Mouse (Mus musculus) heart, embryonic 16.5 days (tissue): Measurements from ENCODE around the gene Slc43a3. TPM values are rescaled to one million over a fixed set of nuclear protein-coding genes. Genes with fewer than 3 reads are reported as not detected.
"Not testable (repeated sequence)": the region's sequence is repeated elsewhere in the genome, so short reads cannot be mapped to it uniquely, and the experiment has no call there.

Experiments used
- ATAC-seq: fragments of 200-750 bp; cut with Nextera tagmentation; replicated peaks from 2 replicates; pipeline ENCODE4 v1.8.0; 2017; ENCODE audit warnings: moderate number of reproducible peaks; ENCODE audit not compliant: insufficient read depth, low FRiP score; ENCODE audit errors: extremely low read depth
- H3K27ac ChIP-seq: fragments of 300-500 bp; sonication (generic); 2 replicates; pipeline ENCODE4 v1.5.1; 2014; ENCODE audit warnings: mild to moderate bottlenecking, low read length, control low read depth, moderate library complexity
- H3K27me3 ChIP-seq: fragments of 300-500 bp; sonication (generic); 2 replicates; pipeline ENCODE4 v1.6.1; 2014; ENCODE audit warnings: low read length, mixed read lengths; ENCODE audit not compliant: control insufficient read depth, insufficient read depth
- H3K36me3 ChIP-seq: fragments of 300-500 bp; sonication (generic); 2 replicates; pipeline ENCODE4 v1.6.1; 2014; ENCODE audit not compliant: control insufficient read depth, insufficient read depth
- H3K4me1 ChIP-seq: fragments of 300-500 bp; sonication (generic); 2 replicates; pipeline ENCODE4 v1.6.1; 2014; ENCODE audit warnings: low read length, mixed read lengths; ENCODE audit not compliant: control insufficient read depth, insufficient read depth
- H3K4me2 ChIP-seq: fragments of 300-500 bp; sonication (generic); 2 replicates; pipeline ENCODE4 v1.6.1; 2014; ENCODE audit warnings: low read depth, mild to moderate bottlenecking, control low read depth, low read length
- H3K4me3 ChIP-seq: fragments of 300-500 bp; sonication (generic); 2 replicates; pipeline ENCODE4 v1.5.1; 2014; ENCODE audit warnings: mild to moderate bottlenecking, control low read depth, low read length
- H3K9ac ChIP-seq: fragments of 300-500 bp; sonication (generic); 2 replicates; pipeline ENCODE4 v1.6.1; 2014; ENCODE audit warnings: low read length, control low read depth
- H3K9me3 ChIP-seq: fragments of 300-500 bp; sonication (generic); replicated peaks from 2 replicates; pipeline ENCODE4 v1.6.1; 2016; ENCODE audit warnings: low read length; ENCODE audit not compliant: control insufficient read depth
- WGBS: fragments of 180-500 bp; shearing (Covaris S2); extraction: QIAGEN DNeasy Blood & Tissue Kit; methylation state at CpG from one replicate; pipeline ENCODE4 v1.1.7; 2014; 5-methylcytosine and 5-hydroxymethylcytosine counted together
- polyA plus RNA-seq: library from polyadenylated mRNA; unstranded; fragments of >200 nt; fragmentation: Nextera tagmentation; extraction: Ambion mirVana; gene quantifications from 2 replicates; pipeline ENCODE4 v1.2.1, GENCODE M21; 2015

The Slc43a3 gene
- polyA plus RNA-seq, 1 experiment from 2014 or later, result 42.5 TPM

DNA sequence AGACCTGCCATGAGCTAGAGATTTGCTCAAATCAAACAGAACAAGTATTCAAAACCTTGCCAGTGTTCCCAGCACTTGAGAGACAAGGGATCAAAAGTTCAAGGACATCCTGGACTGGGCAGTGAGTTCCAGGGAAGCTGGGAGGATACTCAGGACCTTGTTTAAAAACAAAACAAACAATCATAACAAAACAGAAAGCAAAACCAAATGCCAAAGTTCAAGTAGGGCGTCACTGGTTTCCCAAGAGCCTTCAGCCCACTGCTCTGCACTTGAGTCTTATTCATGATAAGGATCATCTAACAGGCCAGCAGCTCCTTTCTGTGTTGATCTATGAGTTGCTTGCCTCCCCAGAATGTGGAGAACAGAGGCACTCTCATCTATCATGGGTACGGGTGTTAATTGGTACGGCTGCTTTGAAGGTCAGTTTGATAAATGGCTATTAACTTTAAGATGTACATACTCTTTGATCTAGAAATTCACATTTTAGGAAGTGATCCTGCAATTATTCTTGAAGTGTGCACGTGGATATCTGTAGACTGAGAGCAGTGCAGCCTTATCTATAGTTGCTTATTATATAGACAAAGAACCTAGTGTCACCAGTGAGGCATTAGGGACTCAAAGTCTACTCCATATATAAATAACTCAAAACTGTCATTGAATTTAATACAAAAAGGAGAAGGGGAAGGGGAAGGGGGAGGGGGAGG is 40.7 kb upstream of the Slc43a3 start:
- no peaks in the 10 kb centered on the region for H3K4me1 ChIP-seq
- no peaks in the 10 kb centered on the region for H3K9me3 ChIP-seq
- H3K4me2 ChIP-seq, result no peak overlapping the region
- H3K27ac ChIP-seq, result no peak overlapping the region
- ATAC-seq, result no peak
- no peak overlapping the region for H3K9ac ChIP-seq
- H3K27me3 ChIP-seq, result peaks cover 5% of the 10 kb centered on the region; the same call in 1 of the 2 replicates
- 46% methylated on average over 4 of the region's 4 CpGs for WGBS
- no peak overlapping the region for H3K4me3 ChIP-seq
- no peaks in the 10 kb centered on the region for H3K36me3 ChIP-seq

DNA sequence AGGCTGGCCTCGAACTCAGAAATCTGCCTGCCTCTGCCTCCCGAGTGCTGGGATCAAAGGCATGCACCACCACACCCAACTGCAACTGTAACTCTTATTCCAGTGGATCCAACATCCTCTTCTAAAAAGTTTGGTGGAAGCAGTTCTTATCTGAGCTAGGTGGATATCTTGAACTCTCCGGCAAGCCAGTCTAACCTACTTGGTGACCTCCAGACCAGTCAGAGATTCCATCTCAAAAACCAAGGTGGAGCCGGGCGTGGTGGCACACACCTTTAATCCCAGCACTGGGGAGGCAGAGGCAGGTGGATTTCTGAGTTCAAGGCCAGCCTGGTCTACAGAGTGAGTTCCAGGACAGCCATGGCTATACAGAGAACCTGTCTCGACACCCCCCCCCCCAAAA is 39.7 kb upstream of the Slc43a3 start:
- not testable (repeated sequence) for H3K27me3 ChIP-seq, H3K9me3 ChIP-seq, H3K4me3 ChIP-seq, H3K4me2 ChIP-seq, H3K4me1 ChIP-seq, H3K27ac ChIP-seq, H3K9ac ChIP-seq, ATAC-seq, H3K36me3 ChIP-seq
- 82% methylated on average over 6 of the region's 6 CpGs for WGBS

DNA sequence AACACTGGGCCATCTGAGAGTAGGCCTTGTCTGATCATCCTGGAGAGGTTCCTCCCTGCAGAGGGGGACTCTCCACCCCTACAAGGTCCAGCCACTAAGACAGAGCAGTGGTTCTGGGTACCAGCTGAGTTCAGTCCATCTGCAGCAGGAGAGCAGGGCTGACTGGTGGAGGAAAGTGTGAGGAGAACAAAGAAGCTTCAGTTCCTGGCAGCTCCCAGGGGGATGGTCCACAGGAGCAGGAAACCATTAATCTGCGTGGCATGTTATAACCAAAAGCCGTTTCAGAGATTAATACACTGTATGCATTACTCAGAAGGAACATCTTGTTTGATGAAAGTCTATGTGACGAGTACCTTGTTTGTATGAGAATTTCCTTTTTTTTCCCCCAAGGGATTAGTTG is 23.7 kb upstream of the Slc43a3 start:
- no peaks in the 10 kb centered on the region for H3K27me3 ChIP-seq
- H3K9me3 ChIP-seq, result no peaks in the 10 kb centered on the region
- H3K9ac ChIP-seq, result no peak overlapping the region
- ATAC-seq, result no peak
- WGBS, result 57% methylated on average over 3 of the region's 3 CpGs
- H3K4me3 ChIP-seq, result no peak overlapping the region
- no peak overlapping the region for H3K27ac ChIP-seq
- H3K36me3 ChIP-seq, result no peaks in the 10 kb centered on the region
- H3K4me1 ChIP-seq, result 0 out of 2 replicates have a peak, but pooled peaks cover 2% of the 10 kb centered on the region
- no peak overlapping the region for H3K4me2 ChIP-seq

DNA sequence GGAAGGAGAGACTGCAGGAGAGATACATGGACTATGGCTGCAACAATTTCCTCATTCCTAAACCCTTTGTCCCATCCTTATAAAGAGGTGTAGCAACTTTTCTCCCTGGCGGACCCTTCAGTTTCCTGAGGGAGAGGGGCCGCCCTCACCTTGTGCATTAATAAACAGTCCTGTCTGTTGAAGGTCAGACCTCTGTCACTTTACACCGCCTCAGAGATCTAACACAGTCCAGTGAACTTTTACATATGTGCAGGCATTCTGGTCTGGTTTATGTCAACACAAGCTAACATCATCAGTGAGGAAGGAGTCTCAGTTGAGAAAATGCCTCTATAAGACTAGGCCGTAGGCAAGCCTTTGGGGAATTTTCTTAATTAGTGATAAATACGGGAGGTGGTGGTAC is 22.5 kb upstream of the Slc43a3 start:
- ATAC-seq, result no peak
- H3K27ac ChIP-seq, result 0 out of 2 replicates have a peak overlapping the region, but pooled peaks have one; percentile 41
- 54% methylated on average over 5 of the region's 5 CpGs for WGBS
- H3K36me3 ChIP-seq, result no peaks in the 10 kb centered on the region
- H3K9ac ChIP-seq, result no peak overlapping the region
- H3K4me3 ChIP-seq, result no peak overlapping the region
- 0 out of 2 replicates have a peak, but pooled peaks cover 2% of the 10 kb centered on the region for H3K4me1 ChIP-seq
- H3K27me3 ChIP-seq, result no peaks in the 10 kb centered on the region
- no peaks in the 10 kb centered on the region for H3K9me3 ChIP-seq
- H3K4me2 ChIP-seq, result no peak overlapping the region

DNA sequence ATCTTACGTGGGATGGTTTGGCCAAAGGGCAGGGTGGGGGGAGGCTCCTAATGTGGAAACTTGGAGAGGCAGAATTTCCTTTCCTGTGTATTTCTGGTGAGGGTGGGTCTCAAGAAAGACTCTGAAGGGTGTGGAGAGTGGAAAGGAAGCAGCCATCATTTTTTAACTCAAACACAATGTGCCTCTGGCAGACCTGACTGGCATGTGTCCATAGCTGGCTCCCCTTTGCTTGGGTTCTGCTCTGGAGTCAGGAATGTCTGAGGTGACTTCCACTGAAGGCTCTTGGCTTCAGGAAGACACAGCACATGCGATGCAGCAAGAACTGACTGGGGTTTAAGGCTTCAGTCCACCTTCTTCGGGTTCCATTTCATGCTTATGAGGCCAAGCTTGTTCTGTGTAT is 21.0 kb upstream of the Slc43a3 start:
- Histone ChIP-seq H3K27ac (0 out of 2 replicates have a peak overlapping the region, but pooled peaks have one; percentile 9), H3K27me3 (no peaks in the 10 kb centered on the region), H3K4me2 (no peak overlapping the region), H3K4me1 (0 out of 2 replicates have a peak, but pooled peaks cover 2% of the 10 kb centered on the region), H3K9me3 (no peaks in the 10 kb centered on the region), H3K36me3 (no peaks in the 10 kb centered on the region), H3K4me3 (no peak overlapping the region), H3K9ac (no peak overlapping the region)
- 64% methylated on average over 3 of the region's 3 CpGs for WGBS
- no peak for ATAC-seq

DNA sequence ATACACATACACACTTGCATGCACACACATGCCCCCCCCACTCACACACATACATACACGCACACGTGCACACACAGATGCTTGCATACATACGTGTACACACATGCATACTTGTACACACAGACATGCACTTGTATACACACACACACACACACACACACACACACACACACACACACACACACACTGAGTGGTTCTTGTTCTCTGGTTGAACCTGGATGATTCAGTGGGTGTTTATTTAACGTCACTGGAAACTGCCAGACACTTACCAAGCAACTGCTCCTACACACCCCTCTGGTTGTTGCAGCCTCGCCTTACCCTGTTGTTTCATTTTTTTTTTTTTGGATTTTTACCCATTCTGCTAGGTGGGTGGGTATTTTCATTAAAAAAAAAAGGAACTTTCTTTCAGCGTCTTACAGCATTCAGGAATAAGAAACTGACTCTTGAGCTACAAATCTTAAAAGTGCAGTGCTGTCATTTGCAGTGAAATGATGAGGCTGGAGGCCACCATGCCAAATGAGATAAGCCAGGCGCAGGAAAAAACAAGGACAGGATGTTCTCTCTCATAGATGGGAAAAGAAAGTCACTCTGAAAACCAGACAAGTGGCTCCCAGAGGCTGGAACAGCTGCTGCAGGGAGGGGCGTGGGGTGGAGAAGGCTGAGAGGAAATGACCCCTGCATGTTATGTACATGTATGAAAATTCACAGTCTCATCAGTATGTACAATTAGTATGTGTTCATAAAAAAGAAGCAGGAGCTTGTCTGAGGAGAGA is 19.6 kb upstream of the Slc43a3 start:
- Histone ChIP-seq H3K4me1 (peaks cover 6% of the 10 kb centered on the region; the same call in 1 of the 2 replicates), H3K27me3 (no peaks in the 10 kb centered on the region), H3K4me2 (no peak overlapping the region), H3K4me3 (no peak overlapping the region), H3K27ac (peak overlapping the region; percentile 76), H3K9me3 (no peaks in the 10 kb centered on the region), H3K9ac (no peak overlapping the region; the same call in 1 of the 2 replicates), H3K36me3 (no peaks in the 10 kb centered on the region)
- peak; percentile 57 for ATAC-seq
- 54% methylated on average over 8 of the region's 8 CpGs for WGBS

DNA sequence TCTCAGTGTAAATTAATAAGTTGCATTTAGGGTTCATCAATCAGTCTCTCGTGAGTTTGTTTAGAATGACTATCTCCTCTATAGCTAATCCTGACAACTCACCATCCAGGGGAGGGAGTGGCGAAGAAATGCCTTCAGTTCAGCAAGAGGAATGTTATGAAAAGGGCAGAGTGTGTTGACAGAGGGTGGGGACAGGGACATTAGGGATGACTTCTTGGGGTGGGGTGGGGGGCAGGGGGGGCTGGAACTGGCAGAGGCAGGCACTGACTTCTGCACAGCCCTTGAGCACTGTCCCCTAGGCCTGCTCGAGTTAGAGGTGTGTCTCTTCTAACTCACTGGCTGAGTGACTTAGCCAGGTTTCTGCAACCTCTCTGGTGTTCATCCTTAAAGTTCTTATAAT is 18.2 kb upstream of the Slc43a3 start:
- Histone ChIP-seq H3K36me3 (no peaks in the 10 kb centered on the region), H3K27ac (no peak overlapping the region), H3K4me2 (no peak overlapping the region), H3K27me3 (no peaks in the 10 kb centered on the region), H3K4me3 (no peak overlapping the region), H3K4me1 (peaks cover 6% of the 10 kb centered on the region; the same call in 1 of the 2 replicates), H3K9ac (no peak overlapping the region), H3K9me3 (no peaks in the 10 kb centered on the region)
- 55% methylated on average over 3 of the region's 3 CpGs for WGBS
- no peak for ATAC-seq

DNA sequence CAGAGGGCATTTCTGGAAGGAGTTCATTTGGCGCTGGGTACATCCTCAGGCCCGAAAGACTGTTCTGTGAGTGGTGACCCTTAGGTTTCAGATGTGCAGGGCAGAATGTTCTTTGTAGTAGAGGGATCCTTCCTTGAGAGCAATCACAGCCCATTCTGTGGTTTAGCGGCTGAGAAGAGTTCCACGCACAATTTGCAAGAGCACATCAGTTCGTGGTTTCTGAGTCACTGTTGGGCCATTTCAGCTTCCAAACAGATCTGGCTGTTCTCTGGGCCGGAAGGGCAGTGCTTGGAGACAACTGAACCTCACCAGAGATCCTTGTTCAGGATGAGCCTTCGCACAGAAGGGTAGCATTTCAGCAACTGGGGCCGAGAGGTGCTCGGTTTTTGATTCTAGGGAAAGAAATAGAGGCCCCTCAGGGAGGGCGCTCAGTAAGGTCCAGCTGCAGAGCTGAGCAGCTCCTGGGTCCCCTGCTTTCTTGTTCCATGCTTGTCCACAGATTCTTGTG is 16.7 kb upstream of the Slc43a3 start:
- H3K9ac ChIP-seq, result no peak overlapping the region
- no peaks in the 10 kb centered on the region for H3K27me3 ChIP-seq
- H3K4me3 ChIP-seq, result no peak overlapping the region
- H3K4me2 ChIP-seq, result no peak overlapping the region
- H3K36me3 ChIP-seq, result no peaks in the 10 kb centered on the region
- H3K4me1 ChIP-seq, result peaks cover 4% of the 10 kb centered on the region; the same call in 1 of the 2 replicates
- no peak for ATAC-seq
- peaks cover 6% of the 10 kb centered on the region for H3K9me3 ChIP-seq
- H3K27ac ChIP-seq, result no peak overlapping the region
- WGBS, result 88% methylated on average over 10 of the region's 10 CpGs

DNA sequence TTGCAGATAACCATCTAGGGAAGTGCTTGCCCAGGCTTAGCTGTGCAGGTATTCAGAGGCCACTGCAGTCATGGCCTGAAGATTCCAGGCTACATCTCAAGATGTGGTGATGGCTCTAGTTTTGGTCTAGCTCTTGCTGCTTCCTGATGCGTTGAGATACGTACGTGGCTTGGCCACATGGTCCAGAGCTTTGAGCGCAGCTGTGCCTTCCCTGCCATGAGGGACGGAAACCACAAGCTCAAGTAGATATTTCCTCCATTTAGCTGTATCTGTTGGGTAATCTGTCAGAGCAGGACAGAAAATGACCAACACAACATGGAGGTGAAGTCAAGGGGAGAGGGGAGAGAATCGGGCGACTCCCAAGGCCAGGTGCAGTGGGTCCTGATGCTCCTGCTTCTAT is 6.2 kb upstream of the Slc43a3 start:
- Histone ChIP-seq H3K9ac (no peak overlapping the region), H3K27ac (no peak overlapping the region), H3K4me1 (no peaks in the 10 kb centered on the region), H3K9me3 (no peaks in the 10 kb centered on the region), H3K4me3 (no peak overlapping the region), H3K4me2 (no peak overlapping the region), H3K27me3 (no peaks in the 10 kb centered on the region), H3K36me3 (no peaks in the 10 kb centered on the region)
- 89% methylated on average over 7 of the region's 7 CpGs for WGBS
- no peak for ATAC-seq
